Mouse (Mus musculus): ENCODE data around the gene Mapre3. TPM values are rescaled to one million over a fixed set of nuclear protein-coding genes. Genes with fewer than 3 reads are reported as not detected.

Mapre3 gene
- polyA plus RNA-seq, 1 experiment: 58.7 TPM

DNA sequence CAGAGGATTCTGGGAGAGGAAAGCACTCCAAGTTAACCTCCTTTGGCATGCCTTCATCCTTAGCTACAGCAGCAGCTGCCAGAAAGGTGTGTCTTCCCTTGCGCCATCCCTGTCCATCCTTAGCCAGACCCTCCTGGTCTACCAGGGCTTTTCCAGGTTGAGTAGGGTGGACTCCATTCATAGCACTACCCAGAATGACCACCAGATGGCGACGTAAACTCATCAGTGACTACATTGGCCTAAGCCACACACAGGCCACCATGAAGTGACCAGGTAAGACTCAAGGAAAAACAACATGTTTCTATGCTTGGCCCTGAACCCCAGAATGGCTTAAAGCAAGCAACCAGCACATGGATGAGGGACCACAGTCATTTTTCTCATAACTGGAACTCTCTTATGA lies 8.3 kb upstream of the Mapre3 start:
- Histone ChIP-seq H3K79me2 (ENCODE audit: control insufficient read depth, insufficient read depth) (no peaks in the 10 kb centered on the region), H3K27me3 (ENCODE audit: control insufficient read depth, insufficient read depth, insufficient read length) (peaks cover 40% of the 10 kb centered on the region), H3K4me2 (ENCODE audit: low read depth) (no peak overlapping the region), H3K4me3 (no peak overlapping the region), H3ac (ENCODE audit: control insufficient read depth, insufficient read length) (no peak overlapping the region), H3K36me3 (ENCODE audit: control insufficient read depth, insufficient read depth) (no peaks in the 10 kb centered on the region)
- no peak for TF ChIP-seq MYOG (IDR thresholded peaks at IDR 0.05; ENCODE audit: control insufficient read depth in 1 of 3, insufficient read depth in 1 of 3, insufficient read length in 2 of 3, low read depth in 2 of 3)
- TF ChIP-seq POLR2AphosphoS2 (IDR thresholded peaks at IDR 0.05; ENCODE audit: insufficient read length, low read depth): no peak
- TF ChIP-seq SRF (IDR thresholded peaks at IDR 0.05; ENCODE audit: control insufficient read depth, insufficient read length, low read depth): no peak
- TF ChIP-seq TCF12 (IDR thresholded peaks at IDR 0.05; ENCODE audit: insufficient read depth, poor library complexity, severe bottlenecking): no peak
- no peak for TF ChIP-seq E2F4 (IDR thresholded peaks at IDR 0.05; ENCODE audit: insufficient read depth)
- TF ChIP-seq MYOD1 (IDR thresholded peaks at IDR 0.05; ENCODE audit: control insufficient read depth in 1 of 3, insufficient read length in 2 of 3, low read depth in 2 of 3): no peak
- TF ChIP-seq REST (IDR thresholded peaks at IDR 0.05; ENCODE audit: insufficient read depth, insufficient read length): no peak
- no peak for TF ChIP-seq USF1 (IDR thresholded peaks at IDR 0.05; ENCODE audit: low read depth)
- TF ChIP-seq MAX (IDR thresholded peaks at IDR 0.05; ENCODE audit: low read depth): no peak
- TF ChIP-seq CEBPB (IDR thresholded peaks at IDR 0.05; ENCODE audit: insufficient read depth, poor library complexity, severe bottlenecking): no peak
- no peak for TF ChIP-seq TCF3 (IDR thresholded peaks at IDR 0.05; ENCODE audit: insufficient read length, low read depth)
- TF ChIP-seq POLR2A (IDR thresholded peaks at IDR 0.05; ENCODE audit: insufficient read length, low read depth): no peak

- Histone ChIP-seq H3K4me2 (ENCODE audit: low read depth) (peak overlapping the region; percentile 95), H3ac (ENCODE audit: control insufficient read depth, insufficient read length) (peak overlapping the region; percentile 64), H3K4me3 (peak overlapping the region; percentile 41), H3K36me3 (ENCODE audit: control insufficient read depth, insufficient read depth) (no peaks in the 10 kb centered on the region), H3K79me2 (ENCODE audit: control insufficient read depth, insufficient read depth) (peaks cover 11% of the 10 kb centered on the region), H3K27me3 (ENCODE audit: control insufficient read depth, insufficient read depth, insufficient read length) (peaks cover 23% of the 10 kb centered on the region)
- TF ChIP-seq SRF (IDR thresholded peaks at IDR 0.05; ENCODE audit: control insufficient read depth, insufficient read length, low read depth) (no peak), MYOD1 (IDR thresholded peaks at IDR 0.05; ENCODE audit: control insufficient read depth in 1 of 3, insufficient read length in 2 of 3, low read depth in 2 of 3) (no peak), CEBPB (IDR thresholded peaks at IDR 0.05; ENCODE audit: insufficient read depth, poor library complexity, severe bottlenecking) (no peak), USF1 (IDR thresholded peaks at IDR 0.05; ENCODE audit: low read depth) (no peak), MYOG (IDR thresholded peaks at IDR 0.05; ENCODE audit: control insufficient read depth in 1 of 3, insufficient read depth in 1 of 3, insufficient read length in 2 of 3, low read depth in 2 of 3) (no peak), POLR2AphosphoS2 (IDR thresholded peaks at IDR 0.05; ENCODE audit: insufficient read length, low read depth) (no peak), POLR2A (IDR thresholded peaks at IDR 0.05; ENCODE audit: insufficient read length, low read depth) (no peak), REST (IDR thresholded peaks at IDR 0.05; ENCODE audit: insufficient read depth, insufficient read length) (no peak), E2F4 (IDR thresholded peaks at IDR 0.05; ENCODE audit: insufficient read depth) (no peak), MAX (IDR thresholded peaks at IDR 0.05; ENCODE audit: low read depth) (no peak), TCF12 (IDR thresholded peaks at IDR 0.05; ENCODE audit: insufficient read depth, poor library complexity, severe bottlenecking) (no peak), TCF3 (IDR thresholded peaks at IDR 0.05; ENCODE audit: insufficient read length, low read depth) (no peak)
Observed at GRCm38 (mm10) chr5:30815120-30815465, 652 bp downstream of the Mapre3 start.

- H3K79me2 ChIP-seq (ENCODE audit: control insufficient read depth, insufficient read depth): peaks cover 11% of the 10 kb centered on the region
- no peak overlapping the region for H3K4me3 ChIP-seq
- peak overlapping the region; percentile 95 for H3K4me2 ChIP-seq (ENCODE audit: low read depth)
- TF ChIP-seq MYOD1 (IDR thresholded peaks at IDR 0.05; ENCODE audit: control insufficient read depth in 1 of 3, insufficient read length in 2 of 3, low read depth in 2 of 3) (peak; percentile 81 to 94 (median 93)), TCF12 (IDR thresholded peaks at IDR 0.05; ENCODE audit: insufficient read depth, poor library complexity, severe bottlenecking) (peak; percentile 66), MYOG (IDR thresholded peaks at IDR 0.05; ENCODE audit: control insufficient read depth in 1 of 3, insufficient read depth in 1 of 3, insufficient read length in 2 of 3, low read depth in 2 of 3) (peak in 2 of 3 experiments; percentile 54 to 79), POLR2A (IDR thresholded peaks at IDR 0.05; ENCODE audit: insufficient read length, low read depth) (no peak)
- peaks cover 12% of the 10 kb centered on the region for H3K27me3 ChIP-seq (ENCODE audit: control insufficient read depth, insufficient read depth, insufficient read length)
- H3ac ChIP-seq (ENCODE audit: control insufficient read depth, insufficient read length): no peak overlapping the region
- no peaks in the 10 kb centered on the region for H3K36me3 ChIP-seq (ENCODE audit: control insufficient read depth, insufficient read depth)
Observed at GRCm38 (mm10) chr5:30816261-30816791, 1.9 kb downstream of the Mapre3 start.

DNA sequence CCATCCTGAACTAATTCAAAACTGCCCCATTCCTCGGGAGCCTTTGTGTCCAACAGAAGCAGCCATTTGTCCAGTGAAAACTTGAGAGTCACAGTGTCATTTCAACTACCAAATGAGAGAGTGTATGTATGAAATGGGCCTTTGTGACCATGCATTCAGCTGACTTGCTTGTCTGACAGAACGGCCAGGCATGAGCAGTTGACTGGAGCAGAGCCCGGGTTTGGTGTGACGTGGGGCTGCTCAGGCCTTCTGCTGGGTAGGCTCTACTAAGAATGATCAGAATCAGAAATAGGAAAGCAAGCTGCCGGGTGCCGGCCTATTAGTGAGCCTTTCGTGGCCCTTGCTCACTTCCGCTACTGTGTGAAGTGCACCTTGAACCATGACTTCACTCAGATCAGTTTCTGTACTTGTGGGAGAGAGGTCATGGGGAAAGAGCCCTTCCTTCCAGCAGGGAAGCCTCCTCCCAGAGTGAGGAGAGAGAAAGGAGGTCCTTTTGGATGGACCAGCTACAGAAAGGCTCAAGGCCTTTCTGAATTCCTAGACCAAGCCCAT lies 4.4 kb downstream of the Mapre3 start:
- no peak overlapping the region for H3K4me2 ChIP-seq (ENCODE audit: low read depth)
- peaks cover 16% of the 10 kb centered on the region for H3K79me2 ChIP-seq (ENCODE audit: control insufficient read depth, insufficient read depth)
- no peak overlapping the region for H3K4me3 ChIP-seq
- H3K36me3 ChIP-seq (ENCODE audit: control insufficient read depth, insufficient read depth): no peaks in the 10 kb centered on the region
- H3ac ChIP-seq (ENCODE audit: control insufficient read depth, insufficient read length): no peak overlapping the region
- no peaks in the 10 kb centered on the region for H3K27me3 ChIP-seq (ENCODE audit: control insufficient read depth, insufficient read depth, insufficient read length)
- TF ChIP-seq SRF (IDR thresholded peaks at IDR 0.05; ENCODE audit: control insufficient read depth, insufficient read length, low read depth): no peak
- no peak for TF ChIP-seq REST (IDR thresholded peaks at IDR 0.05; ENCODE audit: insufficient read depth, insufficient read length)
- no peak for TF ChIP-seq MAX (IDR thresholded peaks at IDR 0.05; ENCODE audit: low read depth)
- no peak for TF ChIP-seq POLR2A (IDR thresholded peaks at IDR 0.05; ENCODE audit: insufficient read length, low read depth)
- no peak for TF ChIP-seq MYOD1 (IDR thresholded peaks at IDR 0.05; ENCODE audit: control insufficient read depth in 1 of 3, insufficient read length in 2 of 3, low read depth in 2 of 3)
- TF ChIP-seq TCF12 (IDR thresholded peaks at IDR 0.05; ENCODE audit: insufficient read depth, poor library complexity, severe bottlenecking): no peak
- TF ChIP-seq E2F4 (IDR thresholded peaks at IDR 0.05; ENCODE audit: insufficient read depth): no peak

- Histone ChIP-seq H3K27me3 (ENCODE audit: control insufficient read depth, insufficient read depth, insufficient read length) (no peaks in the 10 kb centered on the region), H3ac (ENCODE audit: control insufficient read depth, insufficient read length) (no peak overlapping the region), H3K4me2 (ENCODE audit: low read depth) (no peak overlapping the region), H3K79me2 (ENCODE audit: control insufficient read depth, insufficient read depth) (peaks cover 16% of the 10 kb centered on the region), H3K36me3 (ENCODE audit: control insufficient read depth, insufficient read depth) (no peaks in the 10 kb centered on the region), H3K4me3 (no peak overlapping the region)
- no peak for TF ChIP-seq MYOD1 (IDR thresholded peaks at IDR 0.05; ENCODE audit: control insufficient read depth in 1 of 3, insufficient read length in 2 of 3, low read depth in 2 of 3)
- TF ChIP-seq SRF (IDR thresholded peaks at IDR 0.05; ENCODE audit: control insufficient read depth, insufficient read length, low read depth): no peak
- TF ChIP-seq TCF12 (IDR thresholded peaks at IDR 0.05; ENCODE audit: insufficient read depth, poor library complexity, severe bottlenecking): no peak
- no peak for TF ChIP-seq POLR2A (IDR thresholded peaks at IDR 0.05; ENCODE audit: insufficient read length, low read depth)
- TF ChIP-seq MAX (IDR thresholded peaks at IDR 0.05; ENCODE audit: low read depth): no peak
- no peak for TF ChIP-seq MYOG (IDR thresholded peaks at IDR 0.05; ENCODE audit: control insufficient read depth in 1 of 3, insufficient read depth in 1 of 3, insufficient read length in 2 of 3, low read depth in 2 of 3)
- no peak for TF ChIP-seq CEBPB (IDR thresholded peaks at IDR 0.05; ENCODE audit: insufficient read depth, poor library complexity, severe bottlenecking)
- TF ChIP-seq E2F4 (IDR thresholded peaks at IDR 0.05; ENCODE audit: insufficient read depth): no peak
- no peak for TF ChIP-seq TCF3 (IDR thresholded peaks at IDR 0.05; ENCODE audit: insufficient read length, low read depth)
- no peak for TF ChIP-seq POLR2AphosphoS2 (IDR thresholded peaks at IDR 0.05; ENCODE audit: insufficient read length, low read depth)
- no peak for TF ChIP-seq USF1 (IDR thresholded peaks at IDR 0.05; ENCODE audit: low read depth)
- no peak for TF ChIP-seq REST (IDR thresholded peaks at IDR 0.05; ENCODE audit: insufficient read depth, insufficient read length)
Observed at GRCm38 (mm10) chr5:30822689-30823088, 8.2 kb downstream of the Mapre3 start.

All from myocyte (in vitro differentiated cells).